Mouse (Mus musculus): ENCODE data around the gene Ncor2.

- TF ChIP-seq CTCF (IDR thresholded peaks at IDR 0.05; ENCODE audit: insufficient read depth, low read depth, low read length) (no peak), POLR2A (IDR thresholded peaks at IDR 0.05; ENCODE audit: insufficient read depth, low read depth, low read length) (no peak)
These were observed 41.2 kb downstream of the Ncor2 start for GRCm38 (mm10) chr5:125137672-125138285.
